Mouse (Mus musculus) heart, embryonic 15.5 days (tissue): Measurements from ENCODE around the gene Ptprt. TPM values are rescaled to one million over a fixed set of nuclear protein-coding genes. Genes with fewer than 3 reads are reported as not detected.
A peak's percentile ranks its signal among the peaks of the same experiment; 100 is the strongest.
"Not testable (repeated sequence)": the region's sequence is repeated elsewhere in the genome, so short reads cannot be mapped to it uniquely, and the experiment has no call there.

Experiments used
- ATAC-seq: fragments of 200-750 bp; cut with Nextera tagmentation; replicated peaks from 2 replicates; pipeline ENCODE4 v1.8.0; 2017; ENCODE audit warnings: low read depth, moderate TSS enrichment; ENCODE audit not compliant: insufficient number of reproducible peaks, insufficient read depth, low FRiP score
- H3K27ac ChIP-seq: fragments of 300-500 bp; sonication (generic); 2 replicates; pipeline ENCODE4 v1.5.1; 2015; ENCODE audit warnings: mild to moderate bottlenecking, inconsistent platforms
- H3K27me3 ChIP-seq: fragments of 300-500 bp; sonication (generic); 2 replicates; pipeline ENCODE4 v1.6.1; 2015; ENCODE audit warnings: inconsistent platforms
- H3K36me3 ChIP-seq: fragments of 300-500 bp; sonication (generic); 2 replicates; pipeline ENCODE4 v1.6.1; 2015; ENCODE audit warnings: mild to moderate bottlenecking, inconsistent platforms
- H3K4me1 ChIP-seq: fragments of 300-500 bp; sonication (generic); replicated peaks from 2 replicates; pipeline ENCODE4 v1.6.1; 2015; ENCODE audit warnings: inconsistent platforms
- H3K4me2 ChIP-seq: fragments of 300-500 bp; sonication (generic); 2 replicates; pipeline ENCODE4 v1.6.1; 2015; ENCODE audit warnings: inconsistent platforms, mild to moderate bottlenecking, moderate library complexity
- H3K4me3 ChIP-seq: fragments of 300-500 bp; sonication (generic); 2 replicates; pipeline ENCODE4 v1.5.1; 2015; ENCODE audit warnings: mild to moderate bottlenecking, inconsistent platforms
- H3K9ac ChIP-seq: fragments of 300-500 bp; sonication (generic); 2 replicates; pipeline ENCODE4 v1.6.1; 2015; ENCODE audit warnings: mild to moderate bottlenecking, inconsistent platforms
- H3K9me3 ChIP-seq: fragments of 300-500 bp; sonication (generic); replicated peaks from 2 replicates; pipeline ENCODE4 v1.6.1; 2016; ENCODE audit warnings: inconsistent platforms
- WGBS: fragments of 180-500 bp; shearing (Covaris S2); methylation state at CpG from one replicate; pipeline ENCODE4 v1.1.7; 2015; ENCODE audit warnings: mixed read lengths; 5-methylcytosine and 5-hydroxymethylcytosine counted together
- polyA plus RNA-seq: library from polyadenylated mRNA; unstranded; fragments of >200 nt; fragmentation: Nextera tagmentation; extraction: Ambion mirVana; gene quantifications from 2 replicates; pipeline ENCODE4 v1.2.1, GENCODE M21; 2015

Ptprt gene
- polyA plus RNA-seq, 1 experiment from 2014 or later: 0.13 TPM

DNA sequence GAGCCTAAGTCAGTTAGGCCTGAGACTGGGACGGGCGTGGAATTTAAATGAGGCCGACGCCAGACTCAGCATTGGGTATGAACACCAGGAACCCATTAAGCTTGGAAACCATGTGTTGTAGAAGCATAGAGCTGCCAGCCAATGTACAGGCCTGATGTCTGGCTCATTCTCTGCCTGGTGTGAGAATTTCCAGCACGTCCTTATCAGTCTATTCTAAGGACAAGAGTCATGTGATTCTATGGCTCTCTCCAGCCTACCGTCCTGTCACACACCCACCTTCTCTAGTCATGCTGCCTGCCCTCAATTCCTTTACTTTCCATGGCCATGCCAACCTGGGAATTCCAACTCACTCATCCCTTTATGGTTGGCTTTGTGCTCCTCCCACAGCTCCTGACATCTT, 450.4 kb downstream of the Ptprt start:
- 55% methylated on average over 6 of the region's 6 CpGs for WGBS
- no peak overlapping the region for H3K9ac ChIP-seq
- H3K9me3 ChIP-seq: no peaks in the 10 kb centered on the region
- H3K36me3 ChIP-seq: no peaks in the 10 kb centered on the region
- no peak overlapping the region for H3K27ac ChIP-seq
- no peak overlapping the region for H3K4me2 ChIP-seq
- H3K4me3 ChIP-seq: no peak overlapping the region
- H3K27me3 ChIP-seq: no peaks in the 10 kb centered on the region
- peak; percentile 79 for ATAC-seq
- no peaks in the 10 kb centered on the region for H3K4me1 ChIP-seq

DNA sequence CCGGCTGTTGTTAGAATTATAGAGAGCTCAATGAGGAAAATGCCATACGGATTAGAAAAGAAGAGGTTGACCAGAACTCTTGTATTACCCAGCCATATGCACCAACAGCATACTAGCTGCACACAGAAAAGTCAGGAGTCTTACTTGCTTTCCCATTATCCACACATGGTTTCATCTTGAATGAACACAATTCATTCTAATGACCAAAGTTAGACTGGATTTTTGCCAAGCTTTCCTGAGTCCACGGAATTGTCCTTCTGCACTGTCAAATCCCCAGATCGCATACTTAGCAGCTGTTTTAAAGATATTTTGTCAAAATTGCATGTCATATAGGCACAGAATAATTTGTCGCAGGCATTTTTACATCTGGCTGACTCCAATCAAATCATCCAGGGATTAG, 463.6 kb downstream of the Ptprt start:
- WGBS: 79% methylated on average over 5 of the region's 5 CpGs
- Histone ChIP-seq H3K4me1 (no peaks in the 10 kb centered on the region), H3K27me3 (no peaks in the 10 kb centered on the region), H3K9ac (no peak overlapping the region), H3K9me3 (no peaks in the 10 kb centered on the region), H3K27ac (no peak overlapping the region), H3K4me3 (no peak overlapping the region), H3K4me2 (no peak overlapping the region), H3K36me3 (no peaks in the 10 kb centered on the region)
- ATAC-seq: no peak

- H3K4me2 ChIP-seq: no peak overlapping the region
- no peak overlapping the region for H3K9ac ChIP-seq
- WGBS: 80% methylated on average over 20 of the region's 20 CpGs
- no peaks in the 10 kb centered on the region for H3K27me3 ChIP-seq
- H3K4me3 ChIP-seq: no peak overlapping the region
- H3K9me3 ChIP-seq: no peaks in the 10 kb centered on the region
- no peaks in the 10 kb centered on the region for H3K4me1 ChIP-seq
- no peaks in the 10 kb centered on the region for H3K36me3 ChIP-seq
- ATAC-seq: no peak
- H3K27ac ChIP-seq: no peak overlapping the region
These were observed 478.1 kb downstream of the Ptprt start for GRCm38 (mm10) chr2:162182621-162183475.

GRCm38 (mm10) chr2:162181826-162182225, 479.1 kb downstream of the Ptprt start:
- Histone ChIP-seq H3K4me2 (no peak overlapping the region), H3K9me3 (no peaks in the 10 kb centered on the region), H3K36me3 (no peaks in the 10 kb centered on the region), H3K9ac (no peak overlapping the region), H3K27ac (no peak overlapping the region), H3K4me3 (no peak overlapping the region), H3K4me1 (no peaks in the 10 kb centered on the region), H3K27me3 (no peaks in the 10 kb centered on the region)
- 80% methylated on average over 2 of the region's 2 CpGs for WGBS
- ATAC-seq: no peak

DNA sequence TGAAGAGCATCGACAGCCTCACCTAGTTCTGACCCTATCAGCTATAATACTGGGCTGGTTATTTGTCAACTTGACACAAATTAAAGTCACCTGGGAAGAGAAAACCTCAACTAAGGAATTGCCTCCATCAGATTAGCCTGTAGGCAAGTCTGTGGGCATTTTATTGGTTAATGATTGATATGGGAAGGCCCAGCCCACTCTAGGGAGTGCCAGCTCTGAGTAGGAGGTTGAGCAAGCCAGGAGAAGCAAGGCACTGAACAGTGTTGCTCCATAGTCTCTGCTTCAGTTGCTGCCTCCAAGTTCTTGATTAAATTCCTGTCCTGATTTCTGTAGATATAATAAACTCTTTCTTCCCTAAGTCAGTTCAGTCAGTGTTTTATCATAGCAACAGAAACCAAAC, 488.4 kb downstream of the Ptprt start:
- no peak overlapping the region for H3K4me3 ChIP-seq
- H3K36me3 ChIP-seq: no peaks in the 10 kb centered on the region
- ATAC-seq: no peak
- H3K27me3 ChIP-seq: no peaks in the 10 kb centered on the region
- no peak overlapping the region for H3K9ac ChIP-seq
- H3K27ac ChIP-seq: no peak overlapping the region
- no peaks in the 10 kb centered on the region for H3K4me1 ChIP-seq
- H3K4me2 ChIP-seq: no peak overlapping the region
- no peaks in the 10 kb centered on the region for H3K9me3 ChIP-seq
- 66% methylated on average over 1 of the region's 1 CpGs for WGBS

DNA sequence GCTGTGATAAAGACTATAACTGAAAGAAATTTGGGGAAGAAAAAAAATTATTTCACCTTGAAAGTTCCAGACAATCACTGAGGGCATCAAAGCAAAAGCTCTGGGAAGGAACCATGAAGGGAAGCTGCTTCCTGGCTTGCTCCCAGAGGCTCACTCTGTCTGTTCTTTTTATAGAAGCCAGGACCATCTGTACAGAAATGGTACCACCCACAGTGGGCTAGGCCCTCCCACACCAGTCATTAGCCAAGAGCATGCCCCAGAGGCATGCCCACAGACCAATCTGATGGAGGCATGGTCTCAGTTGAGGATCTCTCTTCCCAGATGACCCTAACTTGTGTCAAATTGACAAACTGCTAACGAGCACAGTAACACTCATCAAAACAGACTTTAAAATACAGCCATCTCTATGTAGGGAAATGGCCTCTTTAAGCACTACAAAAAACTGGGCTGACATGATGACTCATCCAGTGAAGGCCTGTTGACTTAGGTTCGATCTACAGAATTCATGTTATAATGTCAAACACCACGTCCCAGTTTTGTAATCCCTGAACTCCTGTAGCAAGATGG, 519.0 kb downstream of the Ptprt start:
- Histone ChIP-seq H3K4me2 (no peak overlapping the region), H3K4me1 (no peaks in the 10 kb centered on the region), H3K9me3 (no peaks in the 10 kb centered on the region), H3K27me3 (no peaks in the 10 kb centered on the region), H3K27ac (no peak overlapping the region), H3K36me3 (no peaks in the 10 kb centered on the region), H3K9ac (no peak overlapping the region), H3K4me3 (no peak overlapping the region)
- WGBS: 85% methylated on average over 3 of the region's 3 CpGs
- ATAC-seq: no peak

DNA sequence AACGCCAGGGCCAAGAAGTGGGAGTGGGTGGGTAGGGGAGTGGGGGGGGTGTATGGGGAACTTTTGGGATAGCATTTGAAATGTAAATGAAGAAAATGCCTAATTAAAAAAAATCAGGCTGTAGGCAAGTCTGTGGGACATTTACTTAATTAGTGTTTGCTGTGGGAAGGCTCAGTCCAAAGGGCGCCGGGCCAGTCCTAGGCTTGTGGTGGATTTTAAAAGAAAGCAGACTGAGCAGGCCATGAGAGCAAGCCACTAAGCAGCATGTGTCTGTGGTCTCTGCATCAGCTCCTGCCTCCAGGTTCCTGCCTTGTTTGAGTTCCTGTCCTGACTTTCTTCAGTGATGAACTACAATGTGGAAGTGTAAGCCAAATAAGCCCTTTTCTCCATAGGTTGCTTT, 524.8 kb downstream of the Ptprt start:
- 80% methylated on average over 3 of the region's 3 CpGs for WGBS
- H3K27me3 ChIP-seq, H3K36me3 ChIP-seq: not testable (repeated sequence)

DNA sequence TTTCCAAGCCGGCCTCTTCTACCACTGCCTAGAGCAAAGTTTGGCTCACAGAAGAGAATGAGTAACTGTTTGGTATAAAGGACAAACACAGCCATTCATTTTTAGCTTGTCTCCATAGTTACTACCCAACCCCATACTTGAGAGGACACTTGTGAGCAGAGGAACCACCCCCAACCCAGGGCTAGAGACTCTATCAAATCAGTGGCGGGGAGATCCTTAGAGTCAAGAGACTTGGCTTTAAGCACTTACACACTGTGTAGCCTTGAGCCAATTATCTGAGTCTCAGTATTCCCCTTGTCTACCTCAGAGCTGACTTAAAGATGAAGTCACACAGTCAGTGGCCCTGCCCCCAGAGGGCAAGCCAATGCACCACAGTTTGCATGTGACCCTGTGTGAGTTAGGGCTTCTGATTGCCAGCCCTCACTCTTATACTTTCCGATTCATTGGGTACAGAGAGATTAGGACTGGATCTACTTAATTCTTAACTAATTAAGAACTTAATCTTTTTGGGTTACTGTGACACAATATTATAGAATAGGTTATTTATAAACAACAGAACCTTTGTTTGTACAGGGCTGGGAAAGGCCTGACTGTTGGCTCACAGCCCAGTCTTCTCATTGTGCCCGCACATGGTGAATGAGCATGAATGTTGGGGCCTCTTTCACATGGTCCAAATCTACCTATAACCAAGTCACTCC, 529.2 kb downstream of the Ptprt start:
- Histone ChIP-seq H3K9ac (no peak overlapping the region), H3K27ac (no peak overlapping the region), H3K36me3 (no peaks in the 10 kb centered on the region)

More for the DNA sequence above, 524.8 kb downstream of the Ptprt start:
- H3K4me2 ChIP-seq, H3K9ac ChIP-seq, H3K4me1 ChIP-seq, H3K4me3 ChIP-seq, H3K27ac ChIP-seq, ATAC-seq, H3K9me3 ChIP-seq: not testable (repeated sequence)

GRCm38 (mm10) chr2:162129896-162130295, 531.1 kb downstream of the Ptprt start:
- Histone ChIP-seq H3K4me3 (no peak overlapping the region), H3K9me3 (no peaks in the 10 kb centered on the region), H3K4me2 (no peak overlapping the region), H3K27ac (no peak overlapping the region), H3K9ac (no peak overlapping the region), H3K27me3 (no peaks in the 10 kb centered on the region), H3K4me1 (no peaks in the 10 kb centered on the region), H3K36me3 (no peaks in the 10 kb centered on the region)
- 85% methylated on average over 1 of the region's 1 CpGs for WGBS
- no peak for ATAC-seq

More for the DNA sequence above, 529.2 kb downstream of the Ptprt start:
- Histone ChIP-seq H3K4me3 (no peak overlapping the region), H3K4me1 (no peaks in the 10 kb centered on the region), H3K9me3 (no peaks in the 10 kb centered on the region), H3K4me2 (no peak overlapping the region), H3K27me3 (no peaks in the 10 kb centered on the region)
- 0 out of 2 replicates have a peak, but pooled peaks have one; percentile 31 for ATAC-seq
- 66% methylated on average over 4 of the region's 4 CpGs for WGBS

DNA sequence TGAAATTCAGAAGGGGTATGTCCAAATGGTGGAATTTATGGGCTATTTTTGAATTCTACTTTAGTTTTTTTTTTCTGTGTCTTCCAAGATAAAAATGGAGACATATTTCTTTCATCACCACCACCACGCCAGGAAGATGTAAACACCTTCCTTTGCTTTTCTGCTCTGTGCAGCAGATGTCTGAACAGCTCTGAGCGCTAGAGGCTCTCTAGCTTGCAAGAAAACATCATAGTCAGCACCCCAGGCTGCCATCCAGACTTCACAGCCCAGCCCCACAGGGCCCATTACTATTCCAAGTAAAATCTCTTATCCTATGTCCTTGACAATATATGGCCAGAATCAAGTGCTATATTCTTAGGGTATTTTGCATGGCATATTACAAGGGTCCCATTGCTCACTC, 542.9 kb downstream of the Ptprt start:
- no peaks in the 10 kb centered on the region for H3K36me3 ChIP-seq
- H3K27me3 ChIP-seq: no peaks in the 10 kb centered on the region
- H3K9ac ChIP-seq: no peak overlapping the region
- H3K27ac ChIP-seq: no peak overlapping the region
- no peak for ATAC-seq
- no peak overlapping the region for H3K4me3 ChIP-seq
- H3K4me2 ChIP-seq: no peak overlapping the region
- no peaks in the 10 kb centered on the region for H3K4me1 ChIP-seq
- H3K9me3 ChIP-seq: no peaks in the 10 kb centered on the region
- 65% methylated on average over 2 of the region's 2 CpGs for WGBS

GRCm38 (mm10) chr2:162082391-162082790, 578.6 kb downstream of the Ptprt start:
- Histone ChIP-seq H3K9me3 (no peaks in the 10 kb centered on the region), H3K9ac (no peak overlapping the region), H3K27ac (no peak overlapping the region), H3K27me3 (no peaks in the 10 kb centered on the region), H3K4me2 (no peak overlapping the region), H3K4me1 (no peaks in the 10 kb centered on the region), H3K4me3 (no peak overlapping the region), H3K36me3 (no peaks in the 10 kb centered on the region)
- WGBS: 89% methylated on average over 3 of the region's 3 CpGs
- ATAC-seq: no peak
